Mouse (Mus musculus) megakaryocyte, adult 5-6 weeks (primary cell): Measurements from ENCODE around the gene Olfr888. TPM values are rescaled to one million over a fixed set of nuclear protein-coding genes. Genes with fewer than 3 reads are reported as not detected.

ENCODE experiments used
- ATAC-seq: 2 replicates; pipeline ENCODE4 v1.8.0; 2016; ENCODE audit warnings: mild to moderate bottlenecking, inconsistent platforms; ENCODE audit not compliant: poor library complexity, severe bottlenecking
- total RNA-seq, 2 experiments: library from RNA; stranded (forward) in 1 of 2; stranded (reverse) in 1 of 2; fragments of 153-499, 151-499 nt in 1 of 2; fragments of 221-1000, 200-1000 nt in 1 of 2; gene quantifications; 2 replicates each; pipeline versions ENCODE4 v1.2.3 to v1.2.4; 2015 to 2017

Olfr888 gene
- total RNA-seq (2015) (not detected in 2 replicates), total RNA-seq (2017) (not detected in 2 replicates)

DNA sequence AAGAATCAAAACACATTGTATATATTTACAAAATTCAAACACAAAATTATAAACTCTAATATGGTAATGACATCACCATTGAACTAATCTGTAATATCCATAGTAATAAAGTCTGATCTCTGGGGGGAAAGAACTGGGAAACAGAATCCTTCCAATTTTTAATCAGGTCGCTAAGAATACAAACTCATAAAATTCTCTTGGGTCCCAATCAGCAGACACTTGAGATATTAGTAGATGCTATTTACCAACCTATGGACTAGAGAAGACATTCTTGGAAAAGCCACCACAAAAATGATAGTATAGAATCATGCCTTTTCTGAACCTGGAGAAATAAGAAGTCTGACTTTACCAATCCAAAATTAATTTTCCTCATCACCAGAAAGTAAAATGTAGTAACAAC, at the start of gene Olfr888:
Gene Olfr888, plus strand, starts transcription at position 301 of the 400 bp plus-strand sequence.
- ATAC-seq: no peak

DNA sequence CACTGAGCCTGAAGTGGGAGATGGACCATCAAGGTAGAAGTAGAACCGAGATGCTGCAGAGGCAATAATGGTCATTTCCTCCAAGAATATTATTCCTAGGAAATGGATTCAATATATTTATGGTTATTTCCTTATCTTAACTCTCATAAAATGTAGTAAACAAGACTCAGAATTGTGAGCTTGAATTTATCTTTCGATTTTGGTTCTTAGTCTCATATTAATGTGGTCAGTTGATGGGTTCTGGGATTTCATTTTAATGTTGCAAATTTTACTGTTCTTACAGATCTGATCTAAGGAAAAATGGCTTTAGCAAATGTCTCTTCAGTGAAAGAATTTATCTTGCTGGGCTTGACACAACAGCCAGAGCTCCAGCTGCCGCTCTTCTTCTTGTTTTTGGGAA, 46.9 kb upstream of the Olfr888 start, which contains the start of gene Olfr885:
Gene Olfr885, plus strand, starts transcription at position 301 of the 400 bp plus-strand sequence.
- ATAC-seq: no peak

DNA sequence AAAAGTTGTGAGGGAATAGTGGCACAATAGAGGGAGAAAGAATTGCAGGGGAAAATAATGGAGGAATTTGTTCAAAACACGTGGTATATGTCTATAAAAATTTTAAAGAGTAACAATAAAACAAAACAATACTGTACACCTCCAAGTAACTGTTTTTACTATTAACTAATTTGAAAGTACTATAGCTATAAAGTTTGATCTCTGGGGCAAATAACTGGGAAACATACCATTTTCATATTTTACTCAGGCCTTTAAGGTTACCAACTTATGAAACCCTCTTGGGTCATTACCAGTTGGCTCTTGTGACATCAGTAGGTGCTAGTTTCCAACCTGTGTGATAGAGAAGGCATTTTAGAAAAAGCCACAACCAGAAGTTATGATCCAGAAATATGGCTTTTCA, 24.2 kb upstream of the Olfr888 start, which contains the start of gene Olfr887:
Gene Olfr887, plus strand, starts transcription at position 301 of the 400 bp plus-strand sequence.
- ATAC-seq: no peak

GRCm38 (mm10) chr9:38114898-38115297, 7.0 kb downstream of the Olfr888 start, which contains the start of gene Olfr889:
TSS of gene Olfr889 (plus strand) at chr9:38115198.
- no peak for ATAC-seq

DNA sequence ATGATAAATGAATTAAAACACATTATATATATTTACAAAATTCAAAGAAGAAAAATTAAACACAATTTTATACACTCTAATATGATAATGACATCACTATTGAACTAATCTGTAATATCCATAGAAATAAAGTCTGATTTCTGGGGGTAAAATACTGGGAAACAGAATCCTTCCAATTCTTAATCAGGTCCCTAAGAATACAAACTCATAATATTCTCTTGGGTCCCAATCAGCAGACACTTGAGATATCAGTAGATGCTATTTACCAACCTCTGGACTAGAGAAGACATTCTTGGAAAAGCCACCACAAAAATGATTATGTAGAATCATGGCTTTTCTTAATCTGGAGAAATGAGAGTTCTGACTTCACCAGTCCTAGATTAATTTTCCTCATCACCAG, 34.3 kb downstream of the Olfr888 start, which contains the start of gene Olfr890:
Gene Olfr890, plus strand, starts transcription at position 301 of the 400 bp plus-strand sequence.
- no peak for ATAC-seq

Other genes with a start within 250 kb of the Olfr888 start
- not detected in 2 replicates for gene Olfr145, start 211.4 kb upstream of the Olfr888 start, total RNA-seq (2015)
- gene Olfr145, start 211.4 kb upstream of the Olfr888 start, total RNA-seq (2017): not detected in 2 replicates
- gene Olfr878, start 190.3 kb upstream of the Olfr888 start, total RNA-seq (2015): not detected in 2 replicates
- gene Olfr878, start 190.3 kb upstream of the Olfr888 start, total RNA-seq (2017): not detected in 2 replicates
- gene Olfr881, start 116.3 kb upstream of the Olfr888 start, total RNA-seq (2015): not detected in 2 replicates
- not detected in 2 replicates for gene Olfr881, start 116.3 kb upstream of the Olfr888 start, total RNA-seq (2017)
- gene Olfr883, start 82.3 kb upstream of the Olfr888 start, total RNA-seq (2015): not detected in 2 replicates
- gene Olfr883, start 82.3 kb upstream of the Olfr888 start, total RNA-seq (2017): not detected in 2 replicates
- gene Olfr884, start 61.6 kb upstream of the Olfr888 start, total RNA-seq (2015): not detected in 2 replicates
- gene Olfr884, start 61.6 kb upstream of the Olfr888 start, total RNA-seq (2017): not detected in 2 replicates
- gene Olfr885, start 46.8 kb upstream of the Olfr888 start, total RNA-seq (2015): not detected in 2 replicates
- not detected in 2 replicates for gene Olfr885, start 46.8 kb upstream of the Olfr888 start, total RNA-seq (2017)
- gene Olfr887, start 24.1 kb upstream of the Olfr888 start, total RNA-seq (2015): not detected in 2 replicates
- gene Olfr887, start 24.1 kb upstream of the Olfr888 start, total RNA-seq (2017): not detected in 2 replicates
- gene Olfr889, start 7.1 kb downstream of the Olfr888 start, total RNA-seq (2015): not detected in 2 replicates
- gene Olfr889, start 7.1 kb downstream of the Olfr888 start, total RNA-seq (2017): not detected in 2 replicates
- not detected in 2 replicates for gene Olfr890, start 34.4 kb downstream of the Olfr888 start, total RNA-seq (2015)
- not detected in 2 replicates for gene Olfr890, start 34.4 kb downstream of the Olfr888 start, total RNA-seq (2017)
- gene Olfr891, start 72.7 kb downstream of the Olfr888 start, total RNA-seq (2015): not detected in 2 replicates
- not detected in 2 replicates for gene Olfr891, start 72.7 kb downstream of the Olfr888 start, total RNA-seq (2017)
- gene Olfr893, start 100.2 kb downstream of the Olfr888 start, total RNA-seq (2015): not detected in 2 replicates
- gene Olfr893, start 100.2 kb downstream of the Olfr888 start, total RNA-seq (2017): not detected in 2 replicates
- gene Olfr894, start 109.9 kb downstream of the Olfr888 start, total RNA-seq (2015): not detected in 2 replicates
- not detected in 2 replicates for gene Olfr894, start 109.9 kb downstream of the Olfr888 start, total RNA-seq (2017)
- gene Olfr143, start 144.6 kb downstream of the Olfr888 start, total RNA-seq (2015): not detected in 2 replicates
- gene Olfr143, start 144.6 kb downstream of the Olfr888 start, total RNA-seq (2017): not detected in 2 replicates
- gene Olfr895, start 159.7 kb downstream of the Olfr888 start, total RNA-seq (2015): not detected in 2 replicates
- not detected in 2 replicates for gene Olfr895, start 159.7 kb downstream of the Olfr888 start, total RNA-seq (2017)
- gene Olfr896-ps1, start 183.0 kb downstream of the Olfr888 start, total RNA-seq (2015): not detected in 2 replicates
- gene Olfr896-ps1, start 183.0 kb downstream of the Olfr888 start, total RNA-seq (2017): not detected in 2 replicates
- not detected in 2 replicates for gene Olfr25, start 220.9 kb downstream of the Olfr888 start, total RNA-seq (2015)
- gene Olfr25, start 220.9 kb downstream of the Olfr888 start, total RNA-seq (2017): not detected in 2 replicates
- not detected in 2 replicates for gene Olfr898, start 240.3 kb downstream of the Olfr888 start, total RNA-seq (2015)
- gene Olfr898, start 240.3 kb downstream of the Olfr888 start, total RNA-seq (2017): not detected in 2 replicates